Mouse (Mus musculus) MEL (cell line): ENCODE results near the gene Sidt2.

ENCODE experiments used
- POLR2A ChIP-seq, 2 experiments: IDR thresholded peaks; 2 replicates each; pipeline ENCODE4 v1.6.1; 2011 to 2012; ENCODE audit warnings: low read length in 2 of 2, mild to moderate bottlenecking in 2 of 2, control low read depth in 1 of 2, improper control_type of control experiment in 1 of 2, low read depth in 1 of 2, moderate library complexity in 1 of 2; ENCODE audit not compliant: control insufficient read depth in 1 of 2, insufficient read depth in 1 of 2, poor library complexity in 1 of 2
- TBP ChIP-seq: IDR thresholded peaks from 2 replicates; pipeline ENCODE4 v1.8.0; 2011; ENCODE audit warnings: low read depth, low read length, improper control_type of control experiment

- TF ChIP-seq TBP, result no peak
- TF ChIP-seq POLR2A (IDR thresholded peaks at IDR 0.05; ENCODE audit: control insufficient read depth in 1 of 2, insufficient read depth in 1 of 2, low read depth in 1 of 2, low read length in 2 of 2, poor library complexity in 1 of 2), result no peak
Measured at GRCm38 (mm10) chr9:45905811-45906237, 49.2 kb downstream of the Sidt2 start.
